Mouse (Mus musculus): ENCODE data around the gene Myoz1. TPM values are rescaled to one million over a fixed set of nuclear protein-coding genes. Genes with fewer than 3 reads are reported as not detected.

Myoz1 gene
- total and polyA plus RNA-seq, 3 experiments: 0.15 TPM; not detected in 1

DNA sequence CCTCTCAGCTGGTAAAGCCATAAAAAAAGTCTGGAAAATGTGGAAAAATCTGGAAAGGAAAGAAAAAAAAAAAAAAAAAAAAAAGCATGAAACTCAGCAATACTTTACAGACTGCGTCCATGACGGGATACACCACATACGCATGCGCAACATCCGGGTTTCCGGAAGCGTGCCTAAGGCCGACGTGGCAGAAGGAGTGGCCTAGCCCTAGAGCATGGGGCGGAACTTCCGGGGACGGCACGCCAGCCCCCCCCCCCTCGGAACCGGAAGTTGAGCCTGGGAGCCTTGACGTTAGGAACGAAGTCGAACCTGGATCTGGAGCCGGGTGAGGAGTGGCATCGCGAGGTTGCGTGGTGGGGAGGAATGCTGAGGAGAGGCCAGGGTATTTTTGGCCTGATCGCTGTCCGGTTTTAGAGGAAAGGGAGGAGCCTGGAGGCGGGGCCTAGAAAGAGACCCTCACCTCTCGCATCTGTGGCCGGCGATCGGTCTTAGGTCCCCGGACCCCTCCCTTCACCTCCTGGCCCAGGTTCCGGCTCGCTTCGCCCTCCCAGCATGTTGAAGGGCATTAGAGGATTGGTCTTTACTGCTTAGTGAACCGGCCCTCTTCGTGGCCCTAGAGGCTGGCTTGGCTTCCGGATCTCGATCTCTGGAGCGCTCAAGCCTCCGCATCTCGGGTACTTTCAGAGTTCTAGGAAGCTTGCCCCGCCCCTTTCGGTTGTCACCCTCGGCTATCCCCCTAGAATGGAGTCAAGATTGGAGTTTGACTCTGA lies 17.9 kb upstream of the Myoz1 start, which contains the start of gene Sec24c:
Sec24c (plus strand) TSS at position 245 of the 770 bp plus-strand sequence.
- DNase-seq (ENCODE audit: low read depth, low spot score): peak; percentile 99
- peak within 1 kb of the TSS; percentile 91 for H3K9ac ChIP-seq (ENCODE audit: control insufficient read depth, low read depth, low read length, poor library complexity, severe bottlenecking)
- no peaks in the 10 kb centered on the region for H3K27me3 ChIP-seq (ENCODE audit: control insufficient read depth in 1 of 2, insufficient read depth in 2 of 2, low read length in 2 of 2)
- peaks cover 17% of the 10 kb centered on the region for H3K79me2 ChIP-seq (ENCODE audit: control insufficient read depth, insufficient read depth, low read length, poor library complexity)
- peak within 1 kb of the TSS; percentile 89 to 93 for H3K4me3 ChIP-seq (ENCODE audit: control insufficient read depth in 1 of 2, insufficient read depth in 1 of 2, low read depth in 2 of 2, low read length in 2 of 2)
- H3K4me1 ChIP-seq (ENCODE audit: control insufficient read depth in 1 of 2, insufficient read depth in 2 of 2, low read length in 2 of 2): peaks cover 8 to 11% of the 10 kb centered on the region in 2 experiments
- H3K27ac ChIP-seq (ENCODE audit: control insufficient read depth, low read depth, low read length): peak within 1 kb of the TSS; percentile 82
- peaks cover 16 to 19% of the 10 kb centered on the region in 2 experiments for H3K36me3 ChIP-seq (ENCODE audit: control insufficient read depth in 1 of 2, insufficient read depth in 2 of 2, low read length in 2 of 2)
- no peaks in the 10 kb centered on the region for H3K9me3 ChIP-seq (replicated peaks; ENCODE audit: insufficient read depth, low read length)
- TF ChIP-seq ETS1 (IDR thresholded peaks at IDR 0.05; ENCODE audit: low read depth, low read length) (peak; percentile 20; the same call in 1 of the 2 replicates), NRF1 (IDR thresholded peaks at IDR 0.05; ENCODE audit: insufficient read depth, low read depth, low read length, poor library complexity, severe bottlenecking) (peak; percentile 94), MYB (IDR thresholded peaks at IDR 0.05; ENCODE audit: low read depth, low read length) (no peak), NELFE (IDR thresholded peaks at IDR 0.05; ENCODE audit: low read depth, low read length) (peak; percentile 50), POLR2A (IDR thresholded peaks at IDR 0.05; ENCODE audit: control insufficient read depth in 1 of 2, insufficient read depth in 1 of 2, low read depth in 1 of 2, low read length in 2 of 2, poor library complexity in 1 of 2) (peak; percentile 46 to 82; a peak in 3 of 4 replicates), TAL1 (IDR thresholded peaks at IDR 0.05; ENCODE audit: low read length) (no peak), TBP (IDR thresholded peaks at IDR 0.05; ENCODE audit: low read depth, low read length) (peak; percentile 87), SMC3 (IDR thresholded peaks at IDR 0.05; ENCODE audit: low read depth, low read length) (no peak), JUND (IDR thresholded peaks at IDR 0.05; ENCODE audit: low read depth, low read length) (no peak), POLR2AphosphoS2 (IDR thresholded peaks at IDR 0.05; ENCODE audit: low read length) (peak; percentile 58; the same call in 1 of the 2 replicates), ZC3H11A (IDR thresholded peaks at IDR 0.05; ENCODE audit: low read depth, low read length) (no peak), USF2 (IDR thresholded peaks at IDR 0.05; ENCODE audit: borderline replicate concordance in 1 of 2, insufficient read depth in 1 of 2, low read depth in 1 of 2, low read length in 2 of 2) (no peak), KAT2A (conservative IDR thresholded peaks at IDR 0.05; ENCODE audit: low read depth, low read length) (peak; percentile 68), CHD2 (IDR thresholded peaks at IDR 0.05; ENCODE audit: low read length) (0 out of 2 replicates have a peak, but pooled peaks have one; percentile 8), MAX (IDR thresholded peaks at IDR 0.05; ENCODE audit: low read length) (no peak; the same call in none of the 2 replicates), ZKSCAN1 (IDR thresholded peaks at IDR 0.05; ENCODE audit: low read depth, low read length) (no peak), CHD1 (IDR thresholded peaks at IDR 0.05; ENCODE audit: low read depth, low read length) (no peak), MEF2A (IDR thresholded peaks at IDR 0.05; ENCODE audit: extremely low read depth, insufficient replicate concordance, low read depth, low read length, poor library complexity, severe bottlenecking) (no peak), RCOR1 (IDR thresholded peaks at IDR 0.05; ENCODE audit: low read depth, low read length) (no peak; the same call in 1 of the 2 replicates), ZNF384 (IDR thresholded peaks at IDR 0.05; ENCODE audit: low read depth, low read length) (peak; percentile 96), TCF12 (IDR thresholded peaks at IDR 0.05; ENCODE audit: low read depth, low read length) (peak; percentile 54; the same call in 1 of the 2 replicates), MXI1 (IDR thresholded peaks at IDR 0.05; ENCODE audit: low read depth, low read length) (peak; percentile 56), HCFC1 (IDR thresholded peaks at IDR 0.05; ENCODE audit: low read depth, low read length) (peak; percentile 90), RAD21 (IDR thresholded peaks at IDR 0.05; ENCODE audit: low read depth, low read length) (no peak), MAZ (IDR thresholded peaks at IDR 0.05; ENCODE audit: low read depth, low read length) (peak; percentile 95), GABPA (IDR thresholded peaks at IDR 0.05; ENCODE audit: low read depth, low read length) (no peak), SIN3A (IDR thresholded peaks at IDR 0.05; ENCODE audit: low read length) (peak; percentile 82), USF1 (IDR thresholded peaks at IDR 0.05; ENCODE audit: low read depth, low read length) (no peak), ZMIZ1 (IDR thresholded peaks at IDR 0.05; ENCODE audit: low read depth, low read length) (peak; percentile 56; the same call in 1 of the 2 replicates), E2F4 (IDR thresholded peaks at IDR 0.05; ENCODE audit: borderline replicate concordance, low read depth, low read length) (0 out of 2 replicates have a peak, but pooled peaks have one; percentile 38), BHLHE40 (IDR thresholded peaks at IDR 0.05; ENCODE audit: borderline replicate concordance, low read depth, low read length) (no peak), CTCF (IDR thresholded peaks at IDR 0.05 in 2 of 3, conservative IDR thresholded peaks at IDR 0.05 in 1 of 3; ENCODE audit: control insufficient read depth in 1 of 3, insufficient read depth in 1 of 3, low read depth in 2 of 3, low read length in 3 of 3, poor library complexity in 1 of 3, severe bottlenecking in 1 of 3) (no peak), EP300 (IDR thresholded peaks at IDR 0.05; ENCODE audit: low read depth in 1 of 2, low read length in 2 of 2) (0 out of 4 replicates have a peak, but pooled peaks of 1 of the 2 experiments have one; percentile 5), UBTF (IDR thresholded peaks at IDR 0.05; ENCODE audit: borderline replicate concordance, insufficient read depth, low read depth, low read length) (0 out of 2 replicates have a peak, but pooled peaks have one; percentile 51), POLR2AphosphoS5 (IDR thresholded peaks at IDR 0.05; ENCODE audit: borderline replicate concordance, low read depth, low read length) (no peak)
